Mouse (Mus musculus): Measurements from ENCODE around the gene Nav3. TPM values are rescaled to one million over a fixed set of nuclear protein-coding genes. Genes with fewer than 3 reads are reported as not detected.
"Not testable (repeated sequence)": the region's sequence is repeated elsewhere in the genome, so short reads cannot be mapped to it uniquely, and the experiment has no call there.

Gene Nav3
- polyA plus RNA-seq, 1 experiment from 2014 or later = 27.5 TPM

DNA sequence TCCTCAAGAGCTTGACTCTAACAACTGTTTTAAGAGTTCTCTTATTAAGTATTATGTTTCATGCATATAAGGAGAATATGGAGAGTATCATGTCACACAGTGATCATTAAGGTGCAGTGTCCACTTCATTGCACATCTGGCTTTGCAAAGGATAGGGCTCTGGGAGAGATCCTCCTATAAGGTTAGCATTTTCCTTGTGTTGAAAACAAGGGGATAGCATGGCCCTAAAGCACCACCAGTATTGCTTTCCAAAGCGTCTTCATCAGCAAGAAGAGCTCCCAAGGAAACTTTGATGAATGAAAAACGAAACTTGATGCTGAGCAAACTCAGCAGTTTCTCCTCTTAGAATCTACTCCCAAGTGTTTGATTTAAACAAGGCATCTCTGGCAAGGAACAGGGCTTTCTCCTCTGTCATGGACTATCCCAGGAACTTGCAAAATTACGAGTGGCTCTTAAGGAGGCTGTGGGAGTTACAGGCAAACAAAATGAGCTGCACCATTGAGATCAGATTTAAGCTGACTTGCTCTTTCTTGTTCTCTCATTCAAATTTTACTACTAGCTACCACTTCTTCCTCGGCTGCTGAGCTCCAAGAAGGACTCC lies 436.6 kb downstream of the Nav3 start:
- no peaks in the 10 kb centered on the region for H3K4me1 ChIP-seq (replicated peaks)
- ATAC-seq (ENCODE audit: low read depth) = no peak
- 78% methylated on average over 4 of the region's 4 CpGs for WGBS
- H3K9me3 ChIP-seq = no peaks in the 10 kb centered on the region
- no peak overlapping the region for H3K9ac ChIP-seq
- no peaks in the 10 kb centered on the region for H3K36me3 ChIP-seq
- H3K4me3 ChIP-seq = no peak overlapping the region
- no peaks in the 10 kb centered on the region for H3K27me3 ChIP-seq
- H3K27ac ChIP-seq (replicated peaks) = no peak overlapping the region
- H3K4me2 ChIP-seq = no peak overlapping the region

DNA sequence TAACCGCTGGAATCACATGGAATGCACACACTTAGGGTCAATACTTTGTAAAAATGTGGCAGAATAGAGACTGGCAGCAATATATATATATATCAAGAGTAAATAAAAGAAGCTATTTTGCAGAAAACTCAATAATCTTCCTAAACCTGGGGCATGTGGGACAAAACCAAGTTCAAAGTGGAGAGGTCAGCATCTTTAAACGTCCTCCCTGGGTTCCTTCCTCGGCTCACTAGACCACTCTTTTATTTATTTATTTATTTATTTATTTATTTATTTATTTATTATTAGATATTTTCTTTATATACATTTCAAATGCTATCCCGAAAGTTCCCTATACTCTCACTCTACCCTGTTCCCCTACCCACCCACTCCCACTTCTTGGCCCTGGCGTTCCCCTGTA lies 454.7 kb downstream of the Nav3 start:
- 73% methylated on average over 5 of the region's 5 CpGs for WGBS
- not testable (repeated sequence) for H3K27ac ChIP-seq (replicated peaks); H3K27me3 ChIP-seq; H3K9me3 ChIP-seq; H3K4me2 ChIP-seq; H3K4me3 ChIP-seq; H3K4me1 ChIP-seq (replicated peaks); H3K36me3 ChIP-seq; ATAC-seq (ENCODE audit: low read depth); H3K9ac ChIP-seq

DNA sequence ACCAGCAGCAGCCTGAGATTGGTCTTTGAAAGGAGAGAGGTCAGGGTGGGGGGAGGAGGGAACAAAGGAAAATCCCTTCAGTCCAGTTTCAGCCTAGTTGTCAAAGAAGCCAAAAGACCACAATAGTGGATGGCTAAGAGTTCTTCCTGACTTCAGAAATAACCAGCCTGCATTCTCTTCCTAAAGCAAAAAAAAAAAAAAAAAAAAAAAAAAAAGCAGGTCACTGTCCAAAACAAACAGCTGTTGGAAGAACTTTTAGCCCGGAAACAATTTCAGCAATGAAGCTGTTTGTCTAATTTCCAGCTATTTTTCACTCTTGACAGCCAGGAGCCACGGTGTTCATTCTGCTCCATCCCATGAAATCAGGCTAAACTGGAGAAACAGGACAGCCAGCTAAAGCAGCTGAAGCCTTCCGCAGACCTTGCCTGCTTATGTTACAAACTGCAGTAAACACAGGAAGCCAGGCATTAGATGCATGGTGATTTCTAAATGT lies 455.2 kb downstream of the Nav3 start:
- no peak for ATAC-seq (ENCODE audit: low read depth)
- H3K4me3 ChIP-seq = no peak overlapping the region
- 13% methylated on average over 3 of the region's 3 CpGs for WGBS
- H3K9me3 ChIP-seq = no peaks in the 10 kb centered on the region
- H3K27ac ChIP-seq (replicated peaks) = no peak overlapping the region; the same call in 1 of the 2 replicates
- H3K36me3 ChIP-seq = no peaks in the 10 kb centered on the region
- H3K9ac ChIP-seq = no peak overlapping the region
- no peaks in the 10 kb centered on the region for H3K27me3 ChIP-seq
- peaks cover 9% of the 10 kb centered on the region for H3K4me1 ChIP-seq (replicated peaks)
- H3K4me2 ChIP-seq = no peak overlapping the region

DNA sequence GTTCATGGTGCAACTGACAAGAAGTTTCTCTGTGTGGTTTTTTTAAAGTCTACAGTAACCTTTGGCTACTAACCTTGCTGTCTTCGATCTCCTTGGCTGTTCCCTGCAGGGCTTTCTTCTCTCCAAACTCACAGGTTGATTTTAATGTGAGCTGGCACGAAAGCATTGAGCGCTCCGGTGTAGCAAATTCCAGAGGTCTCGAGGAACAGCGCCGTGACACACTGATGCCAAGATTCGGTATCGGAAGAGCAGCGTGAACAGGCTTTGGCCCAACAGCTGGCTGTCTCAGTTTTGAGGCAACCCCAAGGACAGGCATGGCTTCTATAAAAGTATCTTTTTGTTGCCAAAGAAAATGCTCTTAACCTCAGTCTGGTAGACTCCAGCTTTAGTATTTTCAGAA lies 456.1 kb downstream of the Nav3 start:
- Histone ChIP-seq H3K9ac (no peak overlapping the region), H3K4me2 (no peak overlapping the region), H3K27ac (replicated peaks) (no peak overlapping the region), H3K36me3 (no peaks in the 10 kb centered on the region), H3K4me1 (replicated peaks) (peaks cover 9% of the 10 kb centered on the region), H3K4me3 (no peak overlapping the region), H3K9me3 (no peaks in the 10 kb centered on the region), H3K27me3 (no peaks in the 10 kb centered on the region)
- ATAC-seq (ENCODE audit: low read depth) = no peak
- 78% methylated on average over 10 of the region's 10 CpGs for WGBS

DNA sequence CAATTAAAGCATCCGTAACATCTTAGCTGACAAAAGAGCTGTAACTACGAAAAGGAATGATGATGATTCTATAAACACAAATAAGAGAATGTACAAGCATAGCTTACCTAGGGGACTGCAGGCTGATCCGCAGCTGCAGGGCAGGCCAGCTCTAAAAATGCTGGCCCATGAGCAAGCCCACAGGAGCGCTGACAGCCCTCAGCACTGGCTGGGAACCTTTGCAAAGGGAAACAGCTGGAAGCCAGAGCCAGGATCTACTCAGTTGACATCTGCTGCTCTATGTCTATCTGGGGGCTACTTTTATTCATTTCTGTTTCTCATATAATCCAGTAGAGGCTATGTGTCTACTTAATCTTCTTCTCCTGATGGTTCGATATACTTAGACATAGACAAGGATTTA lies 461.7 kb downstream of the Nav3 start:
- Histone ChIP-seq H3K9ac (no peak overlapping the region), H3K9me3 (no peaks in the 10 kb centered on the region), H3K4me2 (no peak overlapping the region), H3K27me3 (no peaks in the 10 kb centered on the region), H3K4me3 (no peak overlapping the region), H3K27ac (replicated peaks) (no peak overlapping the region), H3K4me1 (replicated peaks) (0 out of 2 replicates have a peak, but pooled peaks cover 3% of the 10 kb centered on the region), H3K36me3 (no peaks in the 10 kb centered on the region)
- WGBS = 65% methylated on average over 5 of the region's 5 CpGs
- no peak for ATAC-seq (ENCODE audit: low read depth)

DNA sequence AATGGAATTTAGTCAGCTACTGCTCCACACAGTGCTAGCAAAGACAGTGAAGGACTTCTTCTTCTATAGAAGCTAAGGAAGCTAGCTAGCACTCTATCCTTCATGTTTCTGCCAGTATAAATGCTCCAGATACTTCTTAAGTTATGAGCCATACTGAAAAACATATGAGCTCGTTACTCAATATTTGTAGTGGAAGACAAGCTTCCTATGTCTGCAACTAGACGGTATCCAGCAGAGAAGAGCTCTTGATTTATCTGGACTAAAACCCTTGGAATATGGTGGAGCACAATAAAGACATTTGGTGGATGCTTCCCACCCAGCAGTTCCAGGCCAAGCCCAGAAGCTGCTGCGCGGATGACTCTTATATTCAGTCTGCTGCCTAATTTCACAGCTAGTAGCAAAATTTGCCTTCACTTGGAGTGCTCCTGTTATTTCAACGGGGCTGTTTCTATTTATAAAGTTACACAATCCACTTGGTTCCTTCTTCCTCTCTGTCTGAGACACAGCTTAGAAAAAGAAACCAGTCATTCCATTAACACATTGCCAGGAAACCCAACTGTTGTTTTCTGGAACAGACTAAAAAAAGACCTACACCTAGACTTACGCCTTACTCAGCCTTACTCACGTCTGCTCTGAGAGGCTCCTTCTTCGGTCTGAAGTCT lies 470.0 kb downstream of the Nav3 start:
- Histone ChIP-seq H3K27me3 (no peaks in the 10 kb centered on the region), H3K27ac (replicated peaks) (no peak overlapping the region), H3K4me3 (no peak overlapping the region), H3K9me3 (no peaks in the 10 kb centered on the region), H3K9ac (no peak overlapping the region), H3K36me3 (no peaks in the 10 kb centered on the region), H3K4me2 (no peak overlapping the region), H3K4me1 (replicated peaks) (no peaks in the 10 kb centered on the region)
- ATAC-seq (ENCODE audit: low read depth) = no peak
- 79% methylated on average over 8 of the region's 8 CpGs for WGBS

DNA sequence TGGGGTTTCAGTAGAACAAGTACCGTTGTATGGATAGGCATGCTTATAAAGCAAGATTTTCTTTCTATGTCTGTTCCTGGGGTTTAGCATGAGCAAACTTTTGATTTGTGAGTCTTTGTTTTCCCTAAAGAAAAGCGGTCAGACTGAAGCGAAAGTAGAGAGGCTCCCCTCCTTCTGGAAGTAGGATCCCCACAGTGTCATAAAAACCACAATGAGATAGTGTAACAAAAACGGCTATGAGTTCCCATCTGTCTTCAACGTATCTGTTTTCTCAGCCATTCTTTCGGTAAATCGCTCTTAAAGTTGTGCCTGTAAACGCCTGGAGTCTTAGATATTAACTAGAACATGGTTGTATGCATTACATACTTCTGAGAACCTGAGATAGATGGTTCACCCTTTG lies 479.7 kb downstream of the Nav3 start:
- no peak overlapping the region for H3K4me2 ChIP-seq

DNA sequence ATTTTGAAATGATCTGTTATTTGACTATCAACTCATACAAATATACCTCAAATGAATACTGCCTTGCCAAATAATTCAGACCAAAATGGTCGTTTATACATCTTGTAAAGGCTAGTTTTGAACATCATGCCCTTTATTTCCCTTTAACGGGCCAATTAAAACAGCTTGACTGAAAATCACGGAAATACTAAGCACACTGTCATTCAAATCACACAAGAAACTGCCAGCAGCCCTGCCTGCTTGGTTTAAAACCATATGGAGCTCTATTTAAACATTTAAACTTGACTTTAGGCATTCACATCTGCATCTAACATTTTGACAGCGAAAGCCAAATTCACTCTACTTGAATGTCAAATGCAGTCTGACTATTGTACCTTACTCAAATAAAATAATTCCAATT lies 481.8 kb downstream of the Nav3 start:
- H3K4me2 ChIP-seq = no peak overlapping the region
- H3K4me1 ChIP-seq (replicated peaks) = no peaks in the 10 kb centered on the region
- ATAC-seq (ENCODE audit: low read depth) = no peak
- no peaks in the 10 kb centered on the region for H3K27me3 ChIP-seq
- no peaks in the 10 kb centered on the region for H3K9me3 ChIP-seq
- no peaks in the 10 kb centered on the region for H3K36me3 ChIP-seq
- H3K9ac ChIP-seq = no peak overlapping the region
- no peak overlapping the region for H3K4me3 ChIP-seq
- no peak overlapping the region for H3K27ac ChIP-seq (replicated peaks)
- 69% methylated on average over 4 of the region's 4 CpGs for WGBS

More for the DNA sequence above, 479.7 kb downstream of the Nav3 start:
- no peak overlapping the region for H3K4me3 ChIP-seq
- H3K9me3 ChIP-seq = no peaks in the 10 kb centered on the region
- 73% methylated on average over 8 of the region's 8 CpGs for WGBS
- H3K4me1 ChIP-seq (replicated peaks) = no peaks in the 10 kb centered on the region
- no peak overlapping the region for H3K9ac ChIP-seq
- H3K36me3 ChIP-seq = no peaks in the 10 kb centered on the region
- ATAC-seq (ENCODE audit: low read depth) = no peak
- H3K27ac ChIP-seq (replicated peaks) = no peak overlapping the region
- no peaks in the 10 kb centered on the region for H3K27me3 ChIP-seq

DNA sequence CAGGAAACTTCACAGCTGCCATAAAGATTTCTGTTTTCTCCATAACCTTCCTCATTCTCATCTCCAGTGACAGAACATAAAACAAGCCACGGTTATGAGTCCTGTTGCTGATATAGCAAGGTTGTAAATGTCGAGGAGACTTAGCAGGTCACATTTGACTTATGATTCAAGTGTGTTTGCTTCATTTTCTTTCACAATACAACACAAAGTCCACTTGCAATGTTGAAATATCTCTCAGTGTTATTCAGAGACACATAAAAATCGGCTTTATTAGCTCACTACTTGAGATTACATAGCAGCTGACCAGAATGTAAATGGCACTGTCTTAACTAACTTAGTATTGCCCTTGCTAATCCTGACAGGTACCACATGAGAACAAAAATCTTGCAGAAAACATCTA lies 482.5 kb downstream of the Nav3 start:
- 65% methylated on average over 3 of the region's 3 CpGs for WGBS
- Histone ChIP-seq H3K27me3 (no peaks in the 10 kb centered on the region), H3K27ac (replicated peaks) (no peak overlapping the region)

DNA sequence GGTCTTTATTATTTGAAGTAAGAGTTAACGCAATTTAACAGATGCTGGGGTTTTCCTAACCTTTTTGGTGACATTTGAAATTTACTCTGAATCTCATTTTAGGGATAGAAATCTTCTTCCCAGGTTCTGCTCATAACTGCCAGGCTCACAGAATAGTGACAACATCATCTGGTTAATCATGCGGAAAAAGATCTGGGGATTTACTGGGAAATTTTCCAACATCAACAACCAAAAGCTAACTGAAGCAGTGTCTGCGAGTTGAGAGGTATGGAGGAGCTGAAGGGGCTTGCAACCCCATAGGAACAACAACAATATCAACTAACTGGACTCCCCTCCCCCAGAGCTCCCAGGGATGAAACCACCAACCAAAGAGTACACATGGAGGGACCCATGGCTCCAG lies 505.7 kb downstream of the Nav3 start:
- H3K9ac ChIP-seq = no peak overlapping the region
- ATAC-seq (ENCODE audit: low read depth) = no peak

More for the DNA sequence above, 482.5 kb downstream of the Nav3 start:
- H3K9ac ChIP-seq = no peak overlapping the region
- no peak overlapping the region for H3K4me2 ChIP-seq
- no peaks in the 10 kb centered on the region for H3K36me3 ChIP-seq
- no peak for ATAC-seq (ENCODE audit: low read depth)
- H3K9me3 ChIP-seq = no peaks in the 10 kb centered on the region
- no peak overlapping the region for H3K4me3 ChIP-seq
- H3K4me1 ChIP-seq (replicated peaks) = no peaks in the 10 kb centered on the region

DNA sequence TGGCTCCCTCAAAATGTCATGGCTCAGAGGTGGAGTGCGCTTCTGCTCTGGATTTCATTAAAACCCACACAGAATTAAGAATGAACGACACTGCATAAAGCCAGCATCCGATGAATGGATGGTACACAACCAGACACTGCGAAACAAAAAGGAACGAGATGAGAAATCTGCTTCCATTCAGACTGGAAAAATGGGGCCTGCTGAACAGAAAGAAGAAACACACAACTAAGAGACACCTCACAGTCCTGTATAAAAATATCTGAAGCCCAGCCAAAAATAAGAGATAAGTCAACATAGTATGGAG lies 526.7 kb downstream of the Nav3 start:
- no peak overlapping the region for H3K4me3 ChIP-seq
- no peak for ATAC-seq (ENCODE audit: low read depth)
- no peaks in the 10 kb centered on the region for H3K9me3 ChIP-seq
- H3K9ac ChIP-seq = no peak overlapping the region
- H3K4me2 ChIP-seq = no peak overlapping the region
- 49% methylated on average over 5 of the region's 5 CpGs for WGBS
- H3K4me1 ChIP-seq (replicated peaks) = peaks cover 22% of the 10 kb centered on the region
- no peak overlapping the region for H3K27ac ChIP-seq (replicated peaks)
- H3K36me3 ChIP-seq = no peaks in the 10 kb centered on the region
- no peaks in the 10 kb centered on the region for H3K27me3 ChIP-seq

More for the DNA sequence above, 505.7 kb downstream of the Nav3 start:
- Histone ChIP-seq H3K36me3 (no peaks in the 10 kb centered on the region), H3K9me3 (no peaks in the 10 kb centered on the region), H3K4me2 (no peak overlapping the region), H3K4me3 (no peak overlapping the region), H3K27ac (replicated peaks) (no peak overlapping the region), H3K27me3 (no peaks in the 10 kb centered on the region), H3K4me1 (replicated peaks) (no peaks in the 10 kb centered on the region; the same call in 1 of the 2 replicates)
- 74% methylated on average over 3 of the region's 3 CpGs for WGBS

DNA sequence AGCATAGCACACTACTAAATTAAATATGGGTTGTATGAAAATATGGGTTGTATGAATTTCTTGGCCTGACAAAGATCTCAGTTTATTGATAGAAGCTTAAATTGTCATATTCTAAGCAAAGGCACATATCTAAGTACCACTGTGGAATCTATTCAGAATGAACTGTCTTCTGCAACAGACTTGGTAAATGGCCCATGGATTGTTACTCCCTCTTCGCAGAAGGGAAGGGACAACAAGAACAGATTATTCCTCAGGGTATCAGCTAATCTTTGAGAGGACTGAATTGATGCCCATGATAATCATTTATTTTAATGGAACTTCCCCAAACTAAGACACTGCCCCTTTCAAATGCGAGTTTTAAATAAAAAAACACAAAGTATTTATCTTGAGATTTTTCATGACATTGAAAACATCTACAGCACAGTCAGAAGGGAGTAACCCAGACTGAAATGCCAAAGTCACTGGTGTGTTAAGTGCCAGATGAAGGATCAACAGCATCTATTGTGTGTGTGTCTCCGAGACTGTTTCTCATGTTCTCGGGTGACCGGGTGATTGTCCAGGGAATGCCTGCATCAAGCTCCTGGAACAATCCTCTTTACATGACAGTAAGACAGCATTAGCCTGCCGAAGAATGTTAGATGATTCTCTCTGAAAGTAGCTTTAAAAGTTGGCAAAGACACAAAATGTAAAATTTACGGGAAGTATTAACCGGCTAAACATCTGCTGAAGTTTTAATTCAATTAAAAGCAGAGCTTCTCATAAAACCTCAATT lies 527.3 kb downstream of the Nav3 start:
- Histone ChIP-seq H3K27ac (replicated peaks) (0 out of 2 replicates have a peak overlapping the region, but pooled peaks have one; percentile 10), H3K4me1 (replicated peaks) (peaks cover 22% of the 10 kb centered on the region), H3K9ac (no peak overlapping the region), H3K27me3 (no peaks in the 10 kb centered on the region), H3K9me3 (no peaks in the 10 kb centered on the region), H3K36me3 (no peaks in the 10 kb centered on the region), H3K4me2 (no peak overlapping the region), H3K4me3 (no peak overlapping the region)
- peak; percentile 53; the same call in 1 of the 2 replicates for ATAC-seq (ENCODE audit: low read depth)
- WGBS = 47% methylated on average over 8 of the region's 8 CpGs
